Mouse (Mus musculus) kidney, adult 2 months (tissue): Measurements from ENCODE around the gene Adgrb2.

Experiments used
- CTCF ChIP-seq: fragments of 200-500 bp; conservative IDR thresholded peaks from 2 replicates; pipeline ENCODE4 v1.5.1; 2011; ENCODE audit warnings: low read depth, mild to moderate bottlenecking, control low read depth, low read length, moderate library complexity, mixed read lengths; ENCODE audit not compliant: insufficient read depth, insufficient read length
- POLR2A ChIP-seq: fragments of 200-500 bp; IDR thresholded peaks from one replicate; pipeline ENCODE4 v1.6.1; 2011; ENCODE audit warnings: low read depth, low read length, control low read depth

- TF ChIP-seq CTCF (peak; percentile 75), POLR2A (no peak)
Measured at GRCm38 (mm10) chr4:130036112-130036511, 51.4 kb downstream of the Adgrb2 start.
